Mouse (Mus musculus) thymus, postnatal 0 days (tissue): Measurements from ENCODE around the gene Tshz2. TPM values are rescaled to one million over a fixed set of nuclear protein-coding genes. Genes with fewer than 3 reads are reported as not detected.

ENCODE experiments used
- DNase-seq: peaks from one replicate; pipeline ENCODE4 v3.0.0-alpha.2; 2015; ENCODE audit warnings: low spot score
- polyA plus RNA-seq: library from polyadenylated mRNA; unstranded; fragments of >200 nt; fragmentation: Nextera tagmentation; extraction: Ambion mirVana; gene quantifications from 2 replicates; pipeline ENCODE4 v1.2.1, GENCODE M21; 2015

The Tshz2 gene
- polyA plus RNA-seq, 1 experiment from 2014 or later: 1.7 TPM

DNA sequence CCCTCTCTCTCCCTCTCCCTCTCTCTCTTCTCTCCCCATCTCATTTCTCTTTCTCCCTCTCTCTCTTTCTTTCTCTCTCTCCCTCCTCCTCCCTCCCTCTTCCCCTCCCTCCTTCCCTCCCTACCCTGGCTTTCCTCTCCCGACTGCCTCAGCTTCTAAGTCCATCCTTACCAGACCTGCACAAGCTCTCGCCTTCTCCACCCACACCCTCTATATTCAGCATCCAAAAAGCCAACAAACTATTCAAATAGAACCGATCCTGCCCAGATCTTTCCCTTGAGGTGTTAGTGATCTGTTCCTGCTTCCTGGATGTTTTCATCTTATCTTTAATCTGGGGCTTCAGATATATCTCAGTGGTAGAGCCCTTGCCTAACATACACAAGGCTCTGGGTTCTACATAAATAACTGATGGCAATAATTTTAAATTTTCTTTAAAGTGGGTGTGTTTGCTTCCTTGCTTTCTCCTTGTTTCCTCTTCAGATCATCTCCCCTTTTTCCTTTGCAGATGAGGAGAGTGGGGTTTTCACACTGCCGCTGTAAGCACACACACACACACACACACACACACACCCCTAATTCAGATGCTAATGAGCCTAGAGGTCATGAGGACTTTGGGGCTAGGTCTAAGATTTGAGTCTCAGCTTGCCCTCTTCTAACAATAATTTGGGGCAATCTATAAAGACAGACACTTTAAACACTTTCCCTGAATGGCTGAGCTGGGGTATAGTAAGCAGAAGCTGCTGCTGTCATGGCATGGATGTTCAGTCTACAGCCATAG is 226.5 kb downstream of the Tshz2 start:
- no peak for DNase-seq

DNA sequence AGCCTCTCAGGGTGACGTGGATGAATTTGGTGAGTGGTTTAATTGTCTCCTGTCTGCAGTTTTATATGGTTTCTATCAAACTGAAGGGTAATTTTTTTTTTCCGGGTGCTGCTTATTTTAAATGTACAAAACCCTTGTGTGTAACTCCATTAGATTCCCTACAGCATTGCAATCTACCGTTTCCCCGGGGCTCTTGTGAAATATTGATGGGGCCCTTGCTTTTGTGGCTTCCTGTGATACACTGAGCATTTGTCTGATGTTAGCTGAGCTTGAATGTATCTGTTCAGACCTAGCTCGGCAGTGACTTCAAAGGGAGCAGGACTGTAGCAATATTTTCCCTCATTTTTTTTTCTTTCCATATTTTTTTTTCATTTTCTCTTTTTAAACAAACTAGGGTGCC is 228.1 kb downstream of the Tshz2 start:
- no peak for DNase-seq

DNA sequence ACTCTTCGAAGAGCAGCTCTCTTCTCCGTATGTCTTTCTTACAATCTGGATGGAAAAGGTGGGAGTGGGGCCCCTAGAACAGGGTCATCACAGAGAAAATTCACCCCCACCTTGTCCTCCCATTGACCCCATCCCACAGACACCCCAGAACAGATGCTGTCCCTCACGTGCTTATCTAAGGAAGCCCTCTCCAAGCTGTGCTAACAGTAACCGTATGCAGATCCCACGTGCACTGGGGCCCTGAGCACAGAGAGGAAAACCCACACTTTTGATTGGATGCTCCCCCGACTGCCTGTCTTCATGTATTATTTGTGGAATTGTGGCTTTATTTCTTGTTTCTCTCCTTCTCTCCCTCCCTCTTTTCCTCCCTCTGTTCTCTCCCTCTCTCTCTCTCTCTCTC is 229.9 kb downstream of the Tshz2 start:
- DNase-seq: no peak

DNA sequence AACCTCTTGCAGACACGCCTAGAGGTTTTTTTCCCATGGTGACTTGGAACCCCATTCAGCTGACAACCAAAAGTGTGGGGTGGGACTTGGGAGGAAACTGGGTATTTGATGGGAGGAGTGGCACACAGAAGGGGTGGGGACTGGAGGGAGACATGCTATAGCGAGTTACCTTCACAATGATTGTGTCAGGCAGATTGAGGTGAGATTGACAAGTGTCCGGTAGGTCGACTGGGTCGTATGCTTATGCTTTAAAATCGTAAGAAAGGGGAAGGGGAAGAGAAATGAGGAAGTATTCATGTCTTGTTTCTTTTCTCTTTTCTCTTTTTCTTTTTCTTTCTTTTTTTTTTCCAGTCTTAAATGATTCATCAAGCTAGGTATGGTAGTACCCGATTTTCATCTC is 236.7 kb downstream of the Tshz2 start:
- DNase-seq: no peak

DNA sequence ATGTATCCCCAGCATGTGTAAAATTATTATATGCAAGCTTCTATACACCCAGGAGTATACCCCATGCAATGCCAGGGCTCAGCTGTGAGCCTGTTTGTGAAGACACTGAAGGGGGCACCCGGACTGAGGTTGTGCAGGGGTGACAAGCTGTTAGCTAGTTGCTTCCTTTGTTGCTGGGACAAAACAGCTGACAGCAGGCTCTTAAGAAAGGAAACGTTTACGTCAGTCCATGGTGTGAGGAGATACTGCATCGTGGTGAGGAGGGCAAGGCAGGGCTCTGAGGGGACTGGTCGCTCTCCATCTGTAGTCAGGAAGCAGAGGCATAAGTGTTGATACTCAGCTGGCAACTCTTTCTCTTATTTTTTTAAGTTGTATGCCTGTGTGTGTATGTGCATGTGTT is 237.7 kb downstream of the Tshz2 start:
- no peak for DNase-seq

DNA sequence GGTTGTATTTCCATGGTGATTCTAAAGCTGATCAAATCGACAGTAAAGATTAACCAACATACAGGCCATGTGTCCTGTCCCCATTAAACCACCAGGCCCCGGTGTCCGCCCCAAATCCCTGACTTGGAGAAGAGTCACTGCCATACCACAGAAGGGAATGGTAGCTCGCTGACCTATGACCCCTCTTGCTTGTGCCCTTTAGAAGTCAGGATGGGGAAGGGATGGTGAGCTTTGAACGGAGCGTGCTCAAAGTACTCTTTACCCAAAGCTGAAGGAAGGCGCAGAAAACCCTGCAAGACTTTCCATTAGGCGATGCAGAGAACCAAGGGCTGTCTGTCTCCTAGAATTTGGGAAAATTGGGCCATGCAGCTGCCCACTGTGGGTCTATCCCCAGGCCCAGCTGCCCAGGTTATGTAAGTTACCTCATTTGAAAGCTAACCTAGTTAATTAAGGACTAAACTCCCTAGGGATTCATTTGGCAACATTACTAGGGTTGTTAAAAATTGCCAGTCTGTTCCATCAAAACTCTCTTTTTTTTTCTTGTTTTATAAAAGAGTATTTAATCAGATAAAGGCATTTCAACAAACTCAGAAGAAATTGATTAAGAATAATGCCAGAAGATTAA is 238.7 kb downstream of the Tshz2 start:
- no peak for DNase-seq

DNA sequence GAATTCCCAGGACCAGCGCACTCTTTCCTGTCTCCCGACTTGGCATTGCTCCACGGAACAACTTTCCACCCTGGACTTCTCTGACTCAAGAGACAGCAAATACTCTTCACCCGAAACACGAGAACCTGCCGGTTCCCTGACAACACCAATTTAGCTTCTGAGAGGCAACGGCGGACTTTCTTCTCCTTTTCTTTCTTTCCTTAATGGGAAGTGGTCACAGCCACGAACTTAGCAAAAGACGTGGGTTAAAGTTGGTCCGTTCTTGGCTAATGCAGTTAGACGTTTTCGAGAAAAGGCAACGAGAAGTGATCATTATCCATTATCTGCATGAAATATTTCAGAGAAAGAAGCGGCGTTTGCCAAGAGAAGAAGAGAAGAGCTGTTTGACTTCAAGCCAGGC is 240.6 kb downstream of the Tshz2 start:
- no peak for DNase-seq

DNA sequence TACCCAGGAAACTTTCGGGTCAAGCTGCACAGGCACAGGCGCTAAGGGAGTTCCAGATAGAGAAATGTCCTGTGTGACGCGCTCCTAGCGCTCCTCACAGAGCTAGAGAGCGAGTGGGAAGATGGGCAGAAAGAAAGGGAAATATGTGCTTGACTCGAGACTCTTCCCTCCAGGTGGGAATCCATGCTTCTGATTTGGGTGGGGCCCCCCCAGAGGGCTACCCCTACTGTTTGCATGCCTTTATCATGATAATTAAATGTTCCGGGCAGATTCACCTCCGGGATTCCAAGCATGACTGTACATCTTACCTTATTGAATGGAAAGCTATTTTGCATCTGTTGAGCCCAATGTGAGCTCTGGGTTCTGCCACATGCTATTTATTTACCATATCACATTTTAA is 255.1 kb downstream of the Tshz2 start:
- no peak for DNase-seq

DNA sequence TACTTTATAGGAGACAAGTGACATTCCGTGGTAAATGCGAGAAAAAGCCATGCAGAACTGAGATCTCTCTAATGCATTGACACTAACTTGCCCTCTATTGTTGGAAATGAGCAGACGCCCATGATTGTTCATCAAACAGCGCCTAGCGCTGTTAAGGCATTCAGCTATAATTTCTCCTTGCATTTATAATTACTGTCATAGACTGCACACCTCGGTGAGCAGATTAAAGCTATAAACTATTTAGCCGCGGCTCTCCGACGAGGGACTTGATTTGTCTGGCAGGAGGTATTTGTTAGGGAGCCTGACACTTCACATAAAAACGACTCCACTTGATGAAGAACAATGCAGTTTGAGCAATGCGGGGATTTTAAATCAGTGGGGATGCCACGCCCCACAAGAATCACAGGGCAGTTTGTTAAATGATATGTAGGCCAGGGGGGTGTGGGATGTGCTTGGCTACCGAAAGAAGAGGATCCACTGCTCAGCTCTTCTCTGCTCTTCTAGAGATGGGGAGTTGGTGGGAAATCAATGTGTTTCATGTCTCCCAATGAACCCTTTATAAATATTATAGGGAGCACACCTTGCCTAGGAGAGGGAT is 259.7 kb downstream of the Tshz2 start:
- no peak for DNase-seq

DNA sequence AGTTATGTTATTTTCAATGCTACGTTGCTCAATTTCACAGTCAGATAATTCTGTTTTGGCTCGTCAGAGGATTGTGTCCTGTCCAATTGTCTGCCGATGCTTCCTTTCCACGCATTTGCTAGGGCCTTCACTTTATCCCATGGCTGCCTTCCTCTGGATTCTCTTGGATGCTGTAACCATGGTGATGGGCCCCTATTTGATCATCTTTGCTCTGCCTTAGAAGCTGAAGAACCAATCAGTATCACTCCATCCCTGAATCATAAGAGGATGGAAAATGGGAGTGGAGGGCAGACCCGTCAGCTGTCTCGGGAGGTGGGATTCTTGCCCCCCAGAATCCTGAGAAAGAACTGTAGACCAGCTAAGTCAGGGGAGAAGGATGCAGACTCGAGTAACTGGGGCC is 270.1 kb downstream of the Tshz2 start:
- DNase-seq: no peak

DNA sequence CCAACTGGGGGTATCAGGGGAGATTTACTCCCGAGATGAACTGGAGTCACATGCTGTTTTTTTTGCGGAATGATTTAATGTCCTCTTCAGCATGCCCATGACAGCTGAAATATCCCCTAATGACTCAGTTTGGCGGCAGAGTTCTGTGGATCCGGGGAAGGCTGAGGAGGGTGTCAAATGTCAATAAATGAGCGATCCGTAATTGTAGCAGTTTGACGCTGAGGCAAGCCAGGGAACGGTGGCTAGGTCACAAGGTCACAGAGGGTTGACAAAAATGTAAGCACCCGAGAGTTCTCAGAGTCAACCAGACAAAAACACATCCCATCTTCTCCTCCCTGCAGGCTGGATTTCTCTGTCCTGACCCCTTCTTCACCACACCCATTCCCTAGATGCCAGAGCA is 273.6 kb downstream of the Tshz2 start:
- no peak for DNase-seq

DNA sequence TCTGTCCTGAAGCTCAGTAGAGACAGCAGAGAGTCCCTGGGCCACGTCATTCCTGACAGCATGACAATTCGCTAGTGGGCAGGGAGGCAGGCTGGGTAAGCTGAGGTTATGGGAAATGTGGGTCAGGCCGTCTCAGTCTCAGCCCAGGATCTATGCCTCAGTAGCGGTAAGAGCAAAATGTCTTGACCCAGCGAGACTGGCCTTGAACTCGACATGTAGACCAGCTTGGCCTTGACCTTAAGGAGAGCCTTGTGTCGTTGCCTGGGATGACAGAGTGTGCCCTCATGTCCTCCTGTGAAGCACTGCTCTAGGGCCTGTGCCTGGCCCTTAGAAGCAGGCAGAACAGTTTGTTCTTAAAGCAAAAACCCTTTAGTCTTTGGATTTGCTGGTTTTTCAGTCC is 275.2 kb downstream of the Tshz2 start:
- no peak for DNase-seq

DNA sequence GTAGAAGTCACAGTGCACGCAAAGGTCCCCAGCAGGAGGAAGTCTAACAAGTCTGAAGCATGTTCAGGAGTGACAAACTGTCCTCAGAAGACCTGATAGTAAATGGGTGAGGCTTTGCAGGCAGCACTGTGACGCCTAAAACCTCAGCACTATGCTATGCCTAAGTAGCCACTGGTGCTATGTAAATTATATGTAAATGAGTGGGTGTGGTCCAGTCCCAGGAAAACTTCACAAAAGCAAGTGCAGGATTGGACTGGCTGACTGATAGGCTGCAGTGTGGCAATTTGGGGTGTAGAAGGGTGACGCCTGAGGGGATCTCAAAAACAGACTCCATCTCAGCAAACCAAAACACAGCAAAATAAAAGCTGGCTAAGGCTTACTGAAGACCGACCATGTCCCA is 277.8 kb downstream of the Tshz2 start:
- no peak for DNase-seq

DNA sequence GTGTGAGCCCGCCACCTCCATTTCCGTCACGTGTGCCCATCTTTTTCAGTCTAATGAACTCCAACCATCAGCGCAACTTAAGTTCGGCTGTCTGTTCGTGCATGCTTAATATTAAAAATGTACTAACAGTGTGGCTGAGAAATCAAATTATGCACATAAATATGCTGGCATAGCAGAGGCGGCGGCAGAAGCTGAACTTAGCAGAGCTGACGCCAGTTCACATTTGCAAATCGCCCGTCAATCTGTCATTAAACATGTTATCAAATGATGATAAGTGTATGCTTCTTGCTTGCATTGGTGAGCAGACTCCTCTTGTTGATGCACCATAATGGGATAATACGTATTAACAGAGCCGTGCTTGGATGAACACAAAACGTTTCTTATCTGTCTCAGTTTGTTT is 280.0 kb downstream of the Tshz2 start:
- no peak for DNase-seq

DNA sequence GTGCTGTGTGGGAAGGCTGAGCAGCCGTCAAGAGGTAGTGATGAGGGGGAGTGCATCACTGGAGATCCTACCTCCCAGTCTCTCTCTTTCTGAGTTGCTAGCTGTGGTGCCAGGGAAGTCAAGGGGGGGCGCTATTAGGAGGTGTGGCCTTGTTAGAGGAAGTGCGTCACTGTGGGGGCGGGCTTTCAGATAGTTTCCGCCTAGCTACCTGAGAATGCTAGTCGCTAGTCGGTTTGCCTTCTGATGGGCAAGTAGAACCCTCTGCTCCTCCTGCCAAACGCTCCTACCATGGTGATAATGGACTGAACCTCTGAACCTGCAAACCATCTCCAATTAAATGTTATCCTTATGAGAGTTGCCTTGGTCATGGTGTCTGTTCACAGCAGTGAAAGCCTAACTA is 282.1 kb downstream of the Tshz2 start:
- DNase-seq: no peak

DNA sequence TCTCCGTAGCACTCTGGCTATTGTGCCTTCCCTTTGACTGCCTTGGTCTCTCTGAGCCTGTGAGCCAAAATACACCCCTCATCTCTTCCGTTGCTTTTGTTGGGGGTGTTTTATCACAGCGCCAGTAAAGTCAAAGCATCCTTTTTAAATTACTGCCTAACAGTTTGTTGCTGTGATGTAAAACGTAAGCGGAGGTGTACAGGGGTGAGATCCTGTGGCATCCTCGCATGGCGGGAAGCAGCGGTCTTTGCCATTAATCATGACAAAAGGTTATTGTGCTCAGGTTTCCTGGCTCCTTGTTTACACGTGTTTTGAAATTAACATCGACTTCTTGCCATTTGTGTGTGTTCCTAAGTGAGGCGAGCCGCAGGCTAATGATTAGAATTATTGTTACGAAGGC is 282.5 kb downstream of the Tshz2 start:
- DNase-seq: no peak

DNA sequence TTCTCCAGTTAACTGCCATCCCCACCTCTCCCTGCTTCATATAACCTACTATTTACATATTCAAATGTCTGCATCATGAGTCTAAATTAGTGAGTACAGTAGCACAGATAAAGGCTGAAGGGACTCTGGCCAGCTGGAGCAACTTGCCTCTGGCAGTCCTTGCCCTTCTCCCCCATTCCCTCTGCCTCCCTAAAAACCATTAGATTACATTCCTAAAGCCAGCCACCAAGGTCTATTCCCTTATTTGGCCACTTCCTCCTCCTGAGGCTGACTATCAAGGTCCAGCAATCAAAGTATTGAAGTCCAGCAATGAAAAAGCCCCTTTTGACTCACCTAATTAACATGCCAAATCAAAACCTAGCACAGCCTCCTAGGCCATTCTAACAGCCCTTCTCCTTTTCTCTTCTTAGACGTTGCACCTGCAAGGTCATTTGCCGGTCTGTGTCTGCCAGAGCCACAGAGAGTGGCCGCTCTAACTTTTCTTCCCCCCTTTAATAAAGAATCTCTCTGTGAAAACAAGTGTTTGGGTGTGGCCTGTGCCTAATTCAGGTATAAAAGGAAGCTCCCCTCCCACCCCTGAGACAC is 286.4 kb downstream of the Tshz2 start:
- no peak for DNase-seq

DNA sequence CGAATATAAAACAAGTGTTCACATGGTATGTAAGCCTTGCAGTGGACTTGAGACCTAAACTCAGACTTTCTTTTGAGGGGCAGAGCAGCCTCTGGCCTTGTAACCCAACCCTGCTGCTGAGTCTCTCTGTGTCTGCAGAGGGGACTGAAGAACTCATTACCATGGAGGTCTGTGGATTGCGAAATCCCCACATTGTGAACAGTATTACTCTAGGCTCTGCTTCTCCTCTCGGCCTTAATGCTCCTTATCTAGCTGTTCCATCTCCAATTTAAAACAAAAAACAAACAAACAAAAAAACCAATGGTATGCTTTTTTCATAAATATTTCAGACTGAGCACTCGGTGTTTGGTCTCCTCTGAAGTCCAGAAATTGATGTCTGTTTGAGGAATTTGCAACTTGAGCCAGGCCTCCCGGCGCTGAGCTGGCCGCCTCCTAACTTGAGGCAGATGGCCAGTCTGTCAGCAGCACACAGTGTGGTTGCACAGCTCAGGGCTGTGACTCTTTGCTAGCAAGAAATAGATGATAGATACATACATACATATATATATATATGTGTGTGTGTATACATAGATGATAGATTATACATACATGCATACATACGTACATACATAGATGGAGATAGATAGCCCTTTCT is 291.5 kb downstream of the Tshz2 start:
- DNase-seq: no peak

DNA sequence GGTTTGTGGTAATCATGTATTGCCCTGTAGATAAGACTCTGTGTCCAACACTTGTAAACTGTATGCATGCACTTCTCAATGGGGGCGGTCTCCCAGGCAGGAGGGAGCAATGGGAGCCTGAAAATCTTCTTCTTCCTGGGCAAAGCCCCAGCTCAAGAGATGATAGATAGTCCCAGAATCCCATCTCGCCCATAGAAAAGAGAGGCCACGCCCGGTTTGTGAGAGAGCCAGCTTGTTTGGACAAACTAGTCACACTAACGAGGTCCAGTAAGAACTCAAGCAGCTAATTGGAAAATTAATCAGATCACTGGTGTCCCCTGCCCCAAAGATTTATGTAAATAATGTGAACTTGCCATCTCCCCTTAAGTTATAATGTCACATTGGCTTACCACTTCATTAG is 292.7 kb downstream of the Tshz2 start:
- no peak for DNase-seq

DNA sequence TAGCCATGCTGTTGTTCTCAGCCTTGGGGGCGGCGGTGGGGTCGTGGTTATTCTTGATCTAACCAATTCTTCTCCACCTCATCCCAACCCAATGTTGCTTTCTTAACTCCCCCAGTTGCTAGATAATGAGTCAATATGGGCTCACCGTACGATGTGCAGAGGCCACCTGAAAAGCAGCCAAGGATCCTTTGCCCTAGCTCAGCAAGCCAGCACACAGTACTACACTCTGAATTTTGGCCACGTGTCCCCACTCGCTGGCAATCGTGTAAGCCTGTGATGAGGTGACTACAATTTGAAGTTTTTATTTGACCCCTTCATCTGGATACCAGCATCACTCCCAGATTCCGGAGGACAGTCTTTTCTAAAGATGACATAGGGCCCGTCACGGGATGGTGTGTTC is 293.2 kb downstream of the Tshz2 start:
- no peak for DNase-seq

DNA sequence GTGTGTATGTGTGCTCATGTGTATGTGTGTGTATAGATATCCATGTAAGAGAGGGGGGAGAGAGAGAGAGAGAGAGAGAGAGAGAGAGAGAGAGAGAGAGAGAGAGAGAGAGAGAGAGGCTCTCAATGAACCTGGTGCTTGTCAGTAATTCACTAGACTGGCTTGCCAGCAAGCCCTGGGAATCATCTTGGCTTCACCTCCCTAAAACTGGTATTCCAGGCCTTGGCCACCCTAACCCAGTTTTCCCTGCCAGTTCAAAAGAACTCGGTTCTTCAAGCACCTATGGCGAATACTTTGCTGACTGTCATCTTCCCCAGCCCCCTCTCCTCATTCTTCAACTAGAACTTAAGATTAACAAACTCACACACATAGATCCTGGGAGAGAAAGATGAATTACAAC is 294.6 kb downstream of the Tshz2 start:
- no peak for DNase-seq

DNA sequence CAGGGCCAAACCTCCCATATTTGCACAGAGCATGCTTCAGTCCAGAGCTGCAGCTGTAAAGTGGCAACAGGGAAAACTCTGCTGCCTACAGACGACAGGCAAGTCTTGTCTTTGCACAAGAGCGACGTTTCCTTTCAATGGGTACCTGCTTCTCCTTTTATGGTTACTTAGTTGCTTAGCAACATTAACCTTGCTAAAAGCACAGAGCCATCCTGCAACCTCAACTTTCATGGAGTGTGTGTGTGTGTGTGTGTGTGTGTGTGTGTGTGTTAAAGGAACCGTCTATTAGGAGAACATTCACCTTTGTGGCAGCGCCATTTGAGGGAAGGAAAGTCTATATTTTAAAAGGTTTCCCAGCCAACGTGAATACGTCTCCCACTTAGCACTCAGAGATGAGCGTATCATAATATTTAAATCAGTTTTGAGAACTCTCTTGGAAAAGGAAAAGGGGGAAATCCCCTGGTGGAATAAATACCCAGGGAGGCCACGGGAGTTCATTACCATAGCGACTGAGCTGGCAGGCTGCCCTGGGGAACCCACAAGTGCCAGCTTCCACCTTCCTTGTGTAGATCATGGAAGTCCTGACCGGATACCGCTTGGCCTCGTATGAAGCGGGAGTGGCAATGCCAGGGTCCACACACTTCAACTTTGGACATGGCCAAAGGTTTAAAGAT is 295.8 kb downstream of the Tshz2 start:
- no peak for DNase-seq
